Mouse (Mus musculus) neural tube, embryonic 14.5 days (tissue): Measurements from ENCODE around the gene Klk9. TPM values are rescaled to one million over a fixed set of nuclear protein-coding genes. Genes with fewer than 3 reads are reported as not detected.

Experiments
- ATAC-seq: fragments of 200-750 bp; cut with Nextera tagmentation; 2 replicates; pipeline ENCODE4 v1.8.0; 2017; ENCODE audit warnings: low read depth, mild to moderate bottlenecking, moderate TSS enrichment, moderate library complexity
- H3K27ac ChIP-seq: fragments of 300-500 bp; sonication (generic); 2 replicates; pipeline ENCODE4 v1.5.1; 2014; ENCODE audit warnings: low read depth, mild to moderate bottlenecking, control low read depth, low read length, moderate library complexity, mixed read lengths
- H3K27me3 ChIP-seq: fragments of 300-500 bp; sonication (generic); 2 replicates; pipeline ENCODE4 v1.6.1; 2014; ENCODE audit warnings: low read length; ENCODE audit not compliant: control insufficient read depth, insufficient read depth
- H3K36me3 ChIP-seq: fragments of 300-500 bp; sonication (generic); 2 replicates; pipeline ENCODE4 v1.6.1; 2014; ENCODE audit warnings: low read length, mixed read lengths; ENCODE audit not compliant: control insufficient read depth, insufficient read depth
- H3K4me1 ChIP-seq: fragments of 300-500 bp; sonication (generic); 2 replicates; pipeline ENCODE4 v1.6.1; 2014; ENCODE audit warnings: low read length; ENCODE audit not compliant: control insufficient read depth, insufficient read depth
- H3K4me2 ChIP-seq: fragments of 300-500 bp; sonication (generic); 2 replicates; pipeline ENCODE4 v1.6.1; 2014; ENCODE audit warnings: mild to moderate bottlenecking, low read depth, low read length, control low read depth
- H3K4me3 ChIP-seq: fragments of 300-500 bp; sonication (generic); 2 replicates; pipeline ENCODE4 v1.5.1; 2014; ENCODE audit warnings: low read depth, low read length, control low read depth, mixed read lengths
- H3K9ac ChIP-seq: fragments of 300-500 bp; sonication (generic); replicated peaks from 2 replicates; pipeline ENCODE4 v1.6.1; 2014; ENCODE audit warnings: low read depth, mild to moderate bottlenecking, control low read depth, low read length, mixed read lengths
- H3K9me3 ChIP-seq: fragments of 300-500 bp; sonication (generic); 2 replicates; pipeline ENCODE4 v1.6.1; 2016; ENCODE audit warnings: low read length; ENCODE audit not compliant: control insufficient read depth
- WGBS: fragments of 180-500 bp; shearing (Covaris S2); extraction: QIAGEN DNeasy Blood & Tissue Kit; methylation state at CpG from one replicate; pipeline ENCODE4 v1.1.7; 2014; 5-methylcytosine and 5-hydroxymethylcytosine counted together
- polyA plus RNA-seq: library from polyadenylated mRNA; unstranded; fragments of >200 nt; fragmentation: Nextera tagmentation; extraction: Ambion mirVana; gene quantifications from 2 replicates; pipeline ENCODE4 v1.2.1, GENCODE M21; 2014

The Klk9 gene
- not detected in 2 replicates for polyA plus RNA-seq

DNA sequence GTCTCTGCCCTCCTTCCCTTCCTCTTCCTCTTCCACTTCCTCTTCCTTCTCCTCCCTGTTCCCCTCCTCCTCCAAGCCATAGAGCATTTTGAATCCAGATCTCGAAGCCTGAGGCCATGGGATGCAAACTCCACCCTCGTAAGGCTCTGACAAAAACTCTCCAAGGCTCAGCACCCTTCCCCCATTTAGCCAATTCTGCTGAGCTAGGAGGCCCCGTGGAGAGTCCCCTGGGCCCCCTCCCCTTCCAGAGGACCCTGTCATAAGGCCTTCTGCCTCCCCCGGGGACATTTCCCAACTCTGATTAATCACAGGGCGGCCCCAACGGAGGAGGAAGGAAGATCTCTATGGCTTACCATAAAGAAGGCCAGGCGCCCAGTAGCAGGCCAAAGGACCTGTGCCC is at the start of gene Klk9:
TSS of gene Klk9 (plus strand) at position 301 of the 400 bp plus-strand sequence.
- no peak for ATAC-seq
- Histone ChIP-seq H3K4me2 (no peak within 1 kb of the TSS), H3K9me3 (no peaks in the 10 kb centered on the region), H3K9ac (no peak within 1 kb of the TSS), H3K4me3 (no peak within 1 kb of the TSS), H3K36me3 (no peaks in the 10 kb centered on the region), H3K27ac (no peak within 1 kb of the TSS), H3K27me3 (peaks cover 8% of the 10 kb centered on the region; the same call in 1 of the 2 replicates), H3K4me1 (peaks cover 2% of the 10 kb centered on the region; the same call in 1 of the 2 replicates)
- 73% methylated on average over 7 of the region's 7 CpGs for WGBS

- Histone ChIP-seq H3K4me1 (no peaks in the 10 kb centered on the region), H3K4me2 (no peak overlapping the region), H3K9ac (no peak overlapping the region), H3K9me3 (no peaks in the 10 kb centered on the region), H3K4me3 (no peak overlapping the region), H3K27ac (no peak overlapping the region), H3K27me3 (no peaks in the 10 kb centered on the region), H3K36me3 (no peaks in the 10 kb centered on the region)
- ATAC-seq = no peak
- WGBS = 53% methylated on average over 1 of the region's 1 CpGs
Observed at GRCm38 (mm10) chr7:43747788-43748187, 43.9 kb upstream of the Klk9 start.

GRCm38 (mm10) chr7:43752806-43753205 is 38.9 kb upstream of the Klk9 start:
- H3K9me3 ChIP-seq = no peaks in the 10 kb centered on the region
- H3K4me2 ChIP-seq = no peak overlapping the region
- no peak overlapping the region for H3K27ac ChIP-seq
- H3K27me3 ChIP-seq = no peaks in the 10 kb centered on the region
- WGBS = 82% methylated on average over 2 of the region's 2 CpGs
- H3K4me3 ChIP-seq = no peak overlapping the region
- no peak for ATAC-seq
- H3K9ac ChIP-seq = no peak overlapping the region
- H3K4me1 ChIP-seq = no peaks in the 10 kb centered on the region
- no peaks in the 10 kb centered on the region for H3K36me3 ChIP-seq

DNA sequence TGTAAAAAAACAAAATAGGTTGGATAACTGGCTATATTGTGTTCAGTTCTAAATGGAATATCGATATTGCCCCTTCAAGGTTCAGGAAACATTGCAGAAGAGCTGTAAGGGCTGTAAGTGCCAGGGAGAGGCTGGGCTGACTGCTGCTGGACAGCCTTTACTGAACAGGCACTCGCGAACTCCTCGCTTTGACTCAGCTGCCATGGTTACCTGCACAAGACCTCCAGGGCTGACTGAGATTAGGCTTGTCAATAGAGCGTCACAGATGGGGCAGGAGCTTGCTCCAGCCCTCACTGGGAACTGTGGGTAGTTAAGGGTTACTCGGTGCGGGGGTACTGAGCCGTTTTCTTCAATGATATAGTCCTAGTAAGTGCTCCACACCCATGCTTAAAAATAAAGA is 25.2 kb upstream of the Klk9 start:
- H3K9ac ChIP-seq = no peak overlapping the region
- no peaks in the 10 kb centered on the region for H3K27me3 ChIP-seq
- H3K36me3 ChIP-seq = no peaks in the 10 kb centered on the region
- H3K4me3 ChIP-seq = no peak overlapping the region
- no peaks in the 10 kb centered on the region for H3K9me3 ChIP-seq
- H3K27ac ChIP-seq = no peak overlapping the region
- H3K4me1 ChIP-seq = no peaks in the 10 kb centered on the region
- H3K4me2 ChIP-seq = no peak overlapping the region
- WGBS = 60% methylated on average over 8 of the region's 8 CpGs
- no peak for ATAC-seq

- Histone ChIP-seq H3K9ac (no peak within 1 kb of the TSS), H3K27me3 (no peaks in the 10 kb centered on the region), H3K27ac (no peak within 1 kb of the TSS), H3K4me1 (no peaks in the 10 kb centered on the region), H3K4me3 (no peak within 1 kb of the TSS), H3K36me3 (no peaks in the 10 kb centered on the region), H3K4me2 (no peak within 1 kb of the TSS), H3K9me3 (no peaks in the 10 kb centered on the region)
- 75% methylated on average over 4 of the region's 4 CpGs for WGBS
- no peak for ATAC-seq
Observed at GRCm38 (mm10) chr7:43768597-43768996, 23.1 kb upstream of the Klk9 start, which contains the start of gene Klk12. TSS of gene Klk12 (plus strand) at chr7:43768897.

GRCm38 (mm10) chr7:43769636-43770035 is 22.1 kb upstream of the Klk9 start:
- Histone ChIP-seq H3K27me3 (no peaks in the 10 kb centered on the region), H3K9me3 (no peaks in the 10 kb centered on the region), H3K4me3 (no peak overlapping the region), H3K27ac (no peak overlapping the region), H3K4me1 (no peaks in the 10 kb centered on the region), H3K4me2 (no peak overlapping the region), H3K36me3 (no peaks in the 10 kb centered on the region), H3K9ac (no peak overlapping the region)
- 93% methylated on average over 8 of the region's 8 CpGs for WGBS
- no peak for ATAC-seq

- Histone ChIP-seq H3K9me3 (no peaks in the 10 kb centered on the region), H3K36me3 (no peaks in the 10 kb centered on the region), H3K27ac (no peak overlapping the region), H3K4me3 (no peak overlapping the region), H3K4me1 (no peaks in the 10 kb centered on the region), H3K4me2 (no peak overlapping the region), H3K9ac (no peak overlapping the region), H3K27me3 (no peaks in the 10 kb centered on the region)
- no peak for ATAC-seq
- WGBS = 97% methylated on average over 10 of the region's 10 CpGs
Observed at GRCm38 (mm10) chr7:43770701-43771100, 21.0 kb upstream of the Klk9 start.

- ATAC-seq = no peak
- Histone ChIP-seq H3K9me3 (no peaks in the 10 kb centered on the region), H3K4me3 (no peak overlapping the region), H3K4me1 (no peaks in the 10 kb centered on the region), H3K27ac (no peak overlapping the region), H3K4me2 (no peak overlapping the region), H3K36me3 (no peaks in the 10 kb centered on the region), H3K9ac (no peak overlapping the region), H3K27me3 (no peaks in the 10 kb centered on the region)
- WGBS = 91% methylated on average over 6 of the region's 6 CpGs
Observed at GRCm38 (mm10) chr7:43771916-43772315, 19.8 kb upstream of the Klk9 start.

DNA sequence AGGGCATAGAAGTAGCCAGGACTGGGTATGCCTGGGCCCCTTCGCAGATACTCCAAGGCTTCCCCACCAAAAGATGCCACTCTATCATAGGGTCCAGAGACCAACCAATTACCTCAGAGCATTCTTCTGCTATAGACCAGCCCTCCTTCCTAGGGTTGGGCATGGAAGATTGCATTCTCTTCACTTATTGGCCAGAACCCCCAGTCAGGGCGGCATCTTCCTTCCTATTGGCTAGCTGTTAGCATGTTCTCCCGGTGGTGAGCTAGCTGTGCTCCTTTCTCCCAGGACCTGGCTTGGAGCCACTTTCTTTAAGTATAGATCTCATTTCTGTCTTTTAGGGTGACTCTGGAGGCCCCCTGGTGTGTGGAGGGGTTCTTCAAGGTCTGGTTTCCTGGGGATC is 18.8 kb upstream of the Klk9 start:
- Histone ChIP-seq H3K9me3 (no peaks in the 10 kb centered on the region), H3K27ac (no peak overlapping the region), H3K4me2 (no peak overlapping the region), H3K4me1 (no peaks in the 10 kb centered on the region), H3K27me3 (no peaks in the 10 kb centered on the region), H3K9ac (no peak overlapping the region), H3K36me3 (no peaks in the 10 kb centered on the region), H3K4me3 (no peak overlapping the region)
- 77% methylated on average over 3 of the region's 3 CpGs for WGBS
- no peak for ATAC-seq
